Mouse (Mus musculus) mesoderm, embryonic 11.5 days (tissue): Measurements from ENCODE around the gene Spink2.
A peak's percentile ranks its signal among the peaks of the same experiment; 100 is the strongest.
"Not testable (repeated sequence)": the region's sequence is repeated elsewhere in the genome, so short reads cannot be mapped to it uniquely, and the experiment has no call there.

ENCODE experiments used
- DNase-seq: peaks from one replicate; pipeline ENCODE4 v3.0.0-alpha.2; 2012; ENCODE audit warnings: low read depth, low spot score

The Spink2 gene

GRCm38 (mm10) chr5:77200695-77201094 lies 10.6 kb downstream of the Spink2 start:
- no peak for DNase-seq

GRCm38 (mm10) chr5:77193951-77194350 lies 17.3 kb downstream of the Spink2 start:
- peak; percentile 61 for DNase-seq

- DNase-seq, result no peak
These were observed 18.0 kb downstream of the Spink2 start for GRCm38 (mm10) chr5:77193266-77193665.

- no peak for DNase-seq
These were observed 19.6 kb downstream of the Spink2 start for GRCm38 (mm10) chr5:77191631-77192030.

- no peak for DNase-seq
These were observed 20.2 kb downstream of the Spink2 start for GRCm38 (mm10) chr5:77191106-77191505.

GRCm38 (mm10) chr5:77188738-77189137 lies 22.5 kb downstream of the Spink2 start:
- no peak for DNase-seq

- no peak for DNase-seq
These were observed 25.9 kb downstream of the Spink2 start for GRCm38 (mm10) chr5:77185351-77185750.

- DNase-seq, result not testable (repeated sequence)
These were observed 27.4 kb downstream of the Spink2 start for GRCm38 (mm10) chr5:77183876-77184275.

- no peak for DNase-seq
These were observed 27.9 kb downstream of the Spink2 start for GRCm38 (mm10) chr5:77183338-77183737.

- no peak for DNase-seq
These were observed 29.8 kb downstream of the Spink2 start for GRCm38 (mm10) chr5:77181508-77181907.

GRCm38 (mm10) chr5:77178976-77179375 lies 32.3 kb downstream of the Spink2 start:
- DNase-seq, result no peak

GRCm38 (mm10) chr5:77178008-77178407 lies 33.3 kb downstream of the Spink2 start:
- no peak for DNase-seq

GRCm38 (mm10) chr5:77174779-77175178 lies 36.5 kb downstream of the Spink2 start:
- no peak for DNase-seq

- DNase-seq, result no peak
These were observed 40.7 kb downstream of the Spink2 start for GRCm38 (mm10) chr5:77170593-77170992.

GRCm38 (mm10) chr5:77167306-77167945 lies 43.8 kb downstream of the Spink2 start:
- no peak for DNase-seq

- DNase-seq, result no peak
These were observed 45.3 kb downstream of the Spink2 start for GRCm38 (mm10) chr5:77165703-77166625.

- no peak for DNase-seq
These were observed 47.7 kb downstream of the Spink2 start for GRCm38 (mm10) chr5:77163597-77163996.

GRCm38 (mm10) chr5:77162566-77162965 lies 48.7 kb downstream of the Spink2 start:
- no peak for DNase-seq

- DNase-seq, result no peak
These were observed 53.3 kb downstream of the Spink2 start for GRCm38 (mm10) chr5:77157777-77158540.

GRCm38 (mm10) chr5:77156938-77157337 lies 54.3 kb downstream of the Spink2 start:
- DNase-seq, result no peak

- no peak for DNase-seq
These were observed 55.7 kb downstream of the Spink2 start for GRCm38 (mm10) chr5:77155526-77155925.
